Comparison of ENCODE assay signal across 19 mouse cellular contexts in the genomic region with DNA sequence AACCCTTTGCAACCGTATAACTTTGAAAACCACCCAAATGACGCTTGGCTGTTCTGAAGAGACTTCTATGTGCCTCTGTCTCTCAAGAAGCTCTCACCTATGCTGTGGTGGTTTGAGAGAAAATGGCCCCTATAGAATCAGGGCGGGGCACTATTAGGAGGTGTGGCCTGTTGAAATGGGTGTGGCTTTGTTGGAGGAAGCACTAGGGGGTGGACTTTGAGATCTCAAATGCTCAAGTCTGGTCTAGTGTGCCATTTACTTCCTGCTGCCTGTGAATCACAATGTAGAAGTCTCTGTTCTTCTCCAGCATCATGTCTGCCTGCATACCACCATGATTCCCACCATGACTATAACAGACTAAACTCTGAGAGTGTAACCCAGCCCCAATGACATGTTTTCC. TPM values are rescaled to one million over a fixed set of nuclear protein-coding genes. Genes with fewer than 3 reads are reported as not detected.
"Had no signal": no experiment of that assay in that cellular context is flagged by ENCODE, and none has a peak within 500 bp of the region (broad histone marks: within the 10 kb centered on the region; RNA-seq: fewer than 3 reads in every experiment).

No protein-coding gene starts in this region.

- H3K4me2 ChIP-seq: lung, embryonic 15.5 days; midbrain, embryonic 11.5 days; midbrain, embryonic 13.5 days; midbrain, embryonic 15.5 days; neural tube, embryonic 12.5 days; stomach, embryonic 15.5 days had no signal

- H3K4me1 ChIP-seq: lung, embryonic 15.5 days; megakaryocyte, embryonic 14.5 days; midbrain, embryonic 13.5 days; midbrain, embryonic 15.5 days; neural tube, embryonic 12.5 days; stomach, embryonic 15.5 days had no signal

- H3K36me3 ChIP-seq: lung, embryonic 15.5 days; midbrain, embryonic 13.5 days; midbrain, embryonic 15.5 days; neural tube, embryonic 12.5 days; stomach, embryonic 15.5 days had no signal

- ATAC-seq: lung, postnatal 0 days; midbrain, embryonic 13.5 days; midbrain, embryonic 15.5 days had no signal

- DNase-seq: lung, adult 2 months; lung, postnatal 14 days; lung, postnatal 36 days; right cerebral cortex, postnatal 14 days; thymus, adult 18-20 months; thymus, postnatal 14 days; thymus, postnatal 36 days had no signal

- H3K9ac ChIP-seq: lung, embryonic 15.5 days; midbrain, embryonic 13.5 days; midbrain, embryonic 15.5 days; neural tube, embryonic 12.5 days; stomach, embryonic 15.5 days had no signal

- H3K27me3 ChIP-seq: lung, embryonic 15.5 days; midbrain, embryonic 13.5 days; midbrain, embryonic 15.5 days; neural tube, embryonic 12.5 days; stomach, embryonic 15.5 days had no signal

- H3K4me3 ChIP-seq: lung, embryonic 15.5 days; megakaryocyte, embryonic 14.5 days; midbrain, embryonic 13.5 days; midbrain, embryonic 15.5 days; neural tube, embryonic 12.5 days; stomach, embryonic 15.5 days had no signal

- H3K27ac ChIP-seq: lung, embryonic 15.5 days; macrophage; midbrain, embryonic 13.5 days; midbrain, embryonic 15.5 days; neural tube, embryonic 12.5 days; stomach, embryonic 15.5 days had no signal

- H3K9me3 ChIP-seq: lung, embryonic 15.5 days; stomach, embryonic 15.5 days had no signal

RNA-seq across cellular contexts. Expression of a gene that starts 21.8 kb away (rescaled TPM):
- total RNA-seq: megakaryocyte progenitor cell, adult 5-6 weeks; monocyte, adult 5-6 weeks; neutrophil, adult 5-6 weeks had no signal
- polyA plus RNA-seq: macrophage had no signal
